Mouse (Mus musculus) gastrocnemius, postnatal 10 days (tissue): ENCODE measurements around the gene Zfp458. TPM values are rescaled to one million over a fixed set of nuclear protein-coding genes. Genes with fewer than 3 reads are reported as not detected.
"Not testable (repeated sequence)": the region's sequence is repeated elsewhere in the genome, so short reads cannot be mapped to it uniquely, and the experiment has no call there.

Experiments used
- DNase-seq: peaks from one replicate; pipeline ENCODE4 v3.0.0; 2021; ENCODE audit warnings: mixed read lengths
- long read RNA-seq, 2 experiments: library from polyadenylated mRNA; stranded (forward); transcript quantifications; one replicate each; pipeline ENCODE4 v2.0.0; 2021
- total RNA-seq, 2 experiments: library from RNA; stranded (reverse); gene quantifications; 2 replicates each; pipeline ENCODE4 v1.2.3; 2021

The Zfp458 gene
- 1 to 10 TPM; 1.9 to 2.3 TPM for total RNA-seq
- long read RNA-seq, experiment 1, result 0 reads
- long read RNA-seq, experiment 2, partial matches to known transcripts, result 0 of 2 reads
- long read RNA-seq, experiment 2, other reads (novel, unspliced or antisense), result 2 of 2 reads

DNA sequence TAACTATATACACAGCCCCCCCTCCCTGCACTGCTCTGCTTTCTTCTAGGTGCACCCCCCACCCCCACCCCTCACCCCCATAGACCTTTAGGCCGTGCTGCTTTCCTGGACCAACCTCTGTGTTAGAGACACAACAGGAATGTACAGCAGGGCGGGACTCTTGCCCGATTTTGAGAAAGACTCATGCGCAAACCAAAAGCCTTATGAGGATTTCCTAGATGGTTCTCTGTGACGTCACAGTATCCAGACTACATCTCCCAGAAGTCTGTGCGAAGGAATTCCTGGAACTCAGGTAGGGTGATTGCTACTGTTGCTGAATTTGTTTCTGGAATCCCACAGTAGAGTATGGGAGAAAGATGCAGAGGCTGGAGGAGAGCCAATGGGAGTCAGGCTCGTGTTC lies at the start of gene Zfp458:
Gene Zfp458, minus strand, starts transcription at position 153 of the 400 bp plus-strand sequence.
- DNase-seq, result no peak

DNA sequence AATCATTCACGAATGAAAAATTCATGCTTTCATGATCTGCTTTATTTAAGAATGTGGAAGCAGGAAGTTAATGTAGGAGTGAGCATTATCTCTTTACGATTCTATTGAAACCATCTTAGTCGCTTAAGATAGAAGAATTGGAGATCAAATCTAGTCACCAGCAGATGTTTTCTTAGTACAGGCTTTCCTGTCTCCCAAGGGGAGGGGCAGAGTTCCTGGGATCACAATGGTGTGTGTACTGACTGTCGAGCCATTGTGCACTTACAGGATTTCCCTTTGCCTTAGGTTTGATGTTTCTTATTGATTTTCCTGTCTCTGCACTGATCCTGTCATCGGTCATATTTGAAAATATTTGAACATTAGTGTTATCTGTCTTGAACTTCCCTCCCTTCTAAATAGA lies 28.5 kb upstream of the Zfp458 start:
- DNase-seq, result no peak

GRCm38 (mm10) chr13:67305822-67306672 lies 27.8 kb upstream of the Zfp458 start, which contains the start of gene Zfp457:
Gene Zfp457 (minus strand): TSS chr13:67306485.
- peak; percentile 78 for DNase-seq

DNA sequence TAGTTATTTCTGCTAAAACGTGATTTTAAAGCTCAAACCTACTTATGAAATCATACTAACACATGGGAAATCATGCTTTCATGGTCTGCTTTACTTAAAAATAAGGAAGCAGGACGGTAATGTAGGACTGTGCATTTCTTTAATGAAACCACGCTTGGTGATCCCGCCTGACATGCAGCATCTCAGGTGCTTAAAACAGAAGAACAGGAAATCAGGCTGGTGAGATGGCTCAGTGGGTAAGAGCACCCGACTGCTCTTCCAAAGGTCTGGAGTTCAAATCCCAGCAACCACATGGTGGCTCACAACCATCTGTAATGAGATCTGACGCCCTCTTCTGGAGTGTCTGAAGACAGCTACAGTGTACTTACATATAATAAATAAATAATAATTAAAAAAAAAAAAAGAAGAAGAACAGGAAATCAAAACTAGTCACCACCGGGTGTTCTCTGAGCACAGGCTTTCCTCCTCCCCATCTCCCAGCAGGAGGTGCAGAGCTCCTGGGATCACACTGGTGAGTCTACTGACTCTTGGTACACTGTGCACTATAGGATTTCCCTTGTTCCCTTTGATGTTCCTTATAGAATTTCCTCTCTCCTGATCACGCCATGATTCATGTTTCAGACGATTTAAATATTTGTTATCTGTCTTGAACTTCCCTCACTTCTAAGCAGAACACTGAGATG lies 8.7 kb downstream of the Zfp458 start:
- DNase-seq, result not testable (repeated sequence)

DNA sequence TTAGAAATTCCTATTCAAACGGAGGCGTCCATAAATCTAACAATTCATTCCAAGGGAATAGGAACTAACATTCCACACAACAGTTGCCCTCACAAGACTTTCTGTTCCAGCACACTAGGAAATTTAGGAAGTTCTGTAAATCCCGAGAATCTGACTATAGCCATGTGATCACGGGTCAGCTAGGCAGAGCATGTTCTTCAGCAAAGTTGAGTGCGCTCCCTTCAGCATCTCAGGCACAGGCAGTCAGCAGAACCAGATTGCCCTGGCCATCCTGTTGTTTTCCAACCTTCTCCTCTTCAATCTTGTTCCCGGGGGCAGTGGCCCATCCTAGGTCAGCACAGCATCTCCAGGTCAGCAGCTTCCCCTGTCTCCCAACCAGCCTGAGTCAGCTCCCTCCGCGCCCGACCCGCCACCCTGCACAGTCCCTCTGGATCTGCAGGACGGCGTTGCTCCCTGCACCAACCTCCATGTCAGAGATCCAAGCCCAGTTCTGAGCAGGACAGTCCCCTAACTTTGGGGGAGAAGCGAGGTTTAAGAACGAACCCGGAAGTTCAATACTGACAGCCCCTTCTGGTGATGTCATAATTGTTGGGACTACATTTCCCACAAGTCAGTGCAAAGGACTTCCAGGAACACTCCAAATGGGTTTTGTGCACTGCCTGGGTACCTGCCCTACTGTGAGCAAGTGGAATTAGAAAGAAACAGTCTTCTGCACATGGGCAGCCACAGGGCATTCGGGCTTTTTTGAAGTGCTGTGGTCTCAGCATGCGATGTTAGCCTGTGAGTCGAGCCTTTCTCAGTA lies 9.5 kb downstream of the Zfp458 start:
- peak; percentile 32 for DNase-seq

GRCm38 (mm10) chr13:67214015-67214607 lies 64.2 kb downstream of the Zfp458 start:
- no peak for DNase-seq

Other genes with a start within 250 kb of the Zfp458 start
- 1 to 10 TPM in 1 of 2 experiments, under 1 TPM in 1; 0.92 to 1.5 TPM for gene Zfp712, start 217.3 kb downstream of the Zfp458 start, total RNA-seq
- gene Zfp708, start 180.5 kb downstream of the Zfp458 start, total RNA-seq, result 1 to 10 TPM; 1.5 to 1.6 TPM
- gene Gm28557, start 169.9 kb downstream of the Zfp458 start, total RNA-seq, result 1 to 10 TPM; 1.1 to 2.1 TPM
- under 1 TPM; 0.38 to 0.56 TPM for gene Rslcan18, start 162.2 kb downstream of the Zfp458 start, total RNA-seq
- gene Zfp759, start 156.8 kb downstream of the Zfp458 start, total RNA-seq, result 1 to 10 TPM; 3.6 TPM
- 1 to 10 TPM; 1.4 to 2.1 TPM for gene Rsl1, start 105.3 kb downstream of the Zfp458 start, total RNA-seq
- gene Zfp455, start 84.0 kb downstream of the Zfp458 start, total RNA-seq, result under 1 TPM; 0.66 to 0.72 TPM
- gene Zfp457, start 28.0 kb upstream of the Zfp458 start, total RNA-seq, result 1 to 10 TPM; 1.4 to 1.7 TPM
- 1 to 10 TPM; 1.5 to 2.0 TPM for gene Zfp595, start 54.1 kb upstream of the Zfp458 start, total RNA-seq
- gene Gm28044, start 82.1 kb upstream of the Zfp458 start, total RNA-seq, result under 1 TPM in 1 of 2 experiments, not detected in 1; 0.77 TPM
- gene Zfp953, start 82.1 kb upstream of the Zfp458 start, total RNA-seq, result 1 to 10 TPM; 1.1 to 1.2 TPM
- not detected for gene Gm28041, start 97.3 kb upstream of the Zfp458 start, total RNA-seq
- gene Zfp456, start 97.3 kb upstream of the Zfp458 start, total RNA-seq, result under 1 TPM; 0.45 to 0.73 TPM
- 1 to 10 TPM; 1.2 to 1.4 TPM for gene Zfp429, start 121.4 kb upstream of the Zfp458 start, total RNA-seq
- under 1 TPM; 0.23 to 0.32 TPM for gene Zfp459, start 143.0 kb upstream of the Zfp458 start, total RNA-seq
- 1 to 10 TPM; 3.9 to 4.1 TPM for gene Zfp874a, start 173.2 kb upstream of the Zfp458 start, total RNA-seq
- gene Zfp874b, start 205.8 kb upstream of the Zfp458 start, total RNA-seq, result 1 to 10 TPM; 7.2 to 7.7 TPM
- gene Zfp58, start 222.1 kb upstream of the Zfp458 start, total RNA-seq, result 1 to 10 TPM; 3.6 to 5.0 TPM
- not detected for gene Gm26965, start 247.7 kb upstream of the Zfp458 start, total RNA-seq
- gene Zfp87, start 247.7 kb upstream of the Zfp458 start, total RNA-seq, result 1 to 10 TPM; 6.3 to 7.0 TPM